Mouse (Mus musculus) splenic B cell, adult 2 months (primary cell): ENCODE results near the gene Mgea5.
"Not testable (repeated sequence)": the region's sequence is repeated elsewhere in the genome, so short reads cannot be mapped to it uniquely, and the experiment has no call there.

Experiments
- DNase-seq: peaks from one replicate; pipeline ENCODE4 v3.0.0-alpha.2; 2011; ENCODE audit warnings: low read depth, low spot score
- H3K27me3 ChIP-seq: 2 replicates; pipeline ENCODE4 v1.6.1; 2012; ENCODE audit warnings: mild to moderate bottlenecking, low read length, moderate library complexity, mixed read lengths; ENCODE audit not compliant: control insufficient read depth, poor library complexity, insufficient read depth, severe bottlenecking
- H3K36me3 ChIP-seq: 2 replicates; pipeline ENCODE4 v1.6.1; 2012; ENCODE audit warnings: mild to moderate bottlenecking, low read length, moderate library complexity, mixed read lengths; ENCODE audit not compliant: control insufficient read depth, poor library complexity, insufficient read depth, severe bottlenecking

Mgea5 gene

DNA sequence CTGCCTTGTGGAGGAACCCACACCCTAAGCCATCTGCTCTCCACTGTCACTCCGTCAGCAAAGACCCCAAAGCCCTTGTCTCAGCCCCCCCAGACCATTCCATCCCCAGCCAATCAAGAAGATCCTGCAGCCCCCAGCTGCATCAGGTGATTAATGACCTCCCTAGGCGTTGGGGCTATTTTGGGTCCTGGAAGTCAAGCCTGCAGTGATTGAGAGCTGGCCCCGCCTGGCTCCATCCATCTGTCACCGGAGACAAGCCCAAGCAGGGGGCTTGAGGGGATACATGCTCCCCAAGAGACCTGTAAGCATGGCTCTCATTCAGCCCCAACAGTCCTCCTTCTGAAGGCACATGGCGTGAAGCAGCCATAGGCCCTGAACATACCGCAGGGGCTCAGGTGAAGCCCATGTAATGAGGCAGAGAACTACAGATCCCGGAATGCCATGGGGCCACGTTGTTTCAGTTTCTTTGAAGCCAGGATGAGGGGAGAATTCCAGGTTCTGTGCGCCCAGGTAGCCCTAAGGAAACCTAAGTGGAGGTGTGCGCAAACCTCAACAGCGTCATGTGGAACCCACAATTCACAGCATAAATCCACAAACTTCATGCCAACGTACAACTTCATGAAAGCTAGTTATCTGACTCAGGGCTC is 27.5 kb upstream of the Mgea5 start:
- DNase-seq, result no peak
- Histone ChIP-seq H3K27me3 (peaks cover 1% of the 10 kb centered on the region; the same call in 1 of the 2 replicates), H3K36me3 (no peaks in the 10 kb centered on the region; the same call in 1 of the 2 replicates)

DNA sequence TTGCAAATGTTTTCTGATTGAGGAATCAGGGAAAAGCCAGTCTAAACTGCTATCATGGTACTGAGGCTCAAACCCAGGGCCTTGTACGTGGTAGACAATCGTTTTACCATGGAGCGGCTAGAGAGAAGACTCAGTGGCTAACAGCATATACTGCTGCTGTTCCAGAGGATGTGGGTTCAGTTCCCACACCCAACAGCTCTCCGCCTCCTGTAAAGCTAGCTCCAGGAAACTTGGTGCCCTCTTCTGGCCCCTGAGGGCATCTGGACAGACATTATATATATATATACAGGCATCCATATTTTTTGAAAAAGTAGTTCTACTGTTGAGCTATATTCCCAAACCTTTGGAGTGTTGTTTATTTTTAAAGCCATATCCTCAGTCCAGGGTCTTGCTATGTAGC is 24.1 kb upstream of the Mgea5 start:
- peaks cover 1% of the 10 kb centered on the region; the same call in 1 of the 2 replicates for H3K27me3 ChIP-seq
- DNase-seq, result no peak
- no peaks in the 10 kb centered on the region for H3K36me3 ChIP-seq

DNA sequence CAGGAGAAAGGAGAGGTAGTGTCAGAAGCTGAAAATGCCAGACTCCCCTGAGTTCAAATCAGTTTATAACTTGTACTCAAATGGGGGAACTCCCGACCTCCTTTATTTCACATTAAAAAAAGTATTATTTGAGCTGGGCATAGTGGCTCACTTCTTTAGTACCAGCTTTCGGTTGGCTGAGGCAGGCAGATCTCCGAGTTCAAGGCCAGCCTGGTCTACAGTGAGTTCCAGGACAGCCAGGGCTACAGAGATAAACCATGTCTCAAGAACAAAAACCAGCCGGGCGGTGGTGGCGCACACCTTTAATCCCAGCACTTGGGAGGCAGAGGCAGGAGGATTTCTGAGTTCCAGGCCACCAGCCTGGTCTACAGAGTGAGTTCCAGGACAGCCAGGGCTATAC is 22.2 kb upstream of the Mgea5 start:
- H3K27me3 ChIP-seq, DNase-seq, H3K36me3 ChIP-seq: not testable (repeated sequence)

DNA sequence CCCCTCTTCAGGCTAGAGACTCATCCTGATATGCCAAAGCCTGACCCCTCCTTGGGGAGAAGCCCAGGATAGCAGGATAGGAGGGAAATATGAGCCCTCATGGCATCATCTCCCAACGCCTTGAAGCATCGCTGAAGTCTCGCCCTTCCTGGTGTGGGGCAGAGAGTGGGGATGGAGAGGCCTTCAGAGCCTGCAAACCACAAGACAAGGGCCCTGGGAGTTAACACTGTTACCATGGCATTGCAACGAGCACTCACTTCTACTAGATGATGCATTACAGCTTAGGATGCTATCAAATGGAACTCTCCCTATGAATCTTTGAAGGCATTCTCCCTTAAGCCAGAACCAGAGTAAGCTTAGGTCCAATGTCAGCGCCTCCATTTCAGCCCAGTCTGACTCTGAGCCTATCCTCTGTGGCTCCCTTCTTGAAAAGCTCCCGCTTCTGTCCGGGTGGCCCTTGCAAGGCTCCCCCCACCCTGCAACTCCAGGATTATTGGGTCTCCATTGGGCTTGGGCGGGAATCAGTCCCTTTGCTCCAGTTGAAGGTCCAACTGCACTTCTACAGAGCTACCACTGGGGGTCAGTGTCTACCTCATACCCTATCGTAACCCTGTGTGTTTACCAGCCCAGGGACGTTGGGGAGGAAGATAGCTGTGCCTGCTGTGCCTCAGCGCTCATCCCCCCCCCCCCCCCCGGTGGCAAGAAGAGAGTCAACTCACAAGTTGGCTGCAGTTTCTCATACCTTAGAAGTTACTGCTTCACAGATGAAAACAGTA is 21.1 kb upstream of the Mgea5 start:
- no peaks in the 10 kb centered on the region for H3K36me3 ChIP-seq
- DNase-seq, result peak; percentile 79
- H3K27me3 ChIP-seq, result no peaks in the 10 kb centered on the region

DNA sequence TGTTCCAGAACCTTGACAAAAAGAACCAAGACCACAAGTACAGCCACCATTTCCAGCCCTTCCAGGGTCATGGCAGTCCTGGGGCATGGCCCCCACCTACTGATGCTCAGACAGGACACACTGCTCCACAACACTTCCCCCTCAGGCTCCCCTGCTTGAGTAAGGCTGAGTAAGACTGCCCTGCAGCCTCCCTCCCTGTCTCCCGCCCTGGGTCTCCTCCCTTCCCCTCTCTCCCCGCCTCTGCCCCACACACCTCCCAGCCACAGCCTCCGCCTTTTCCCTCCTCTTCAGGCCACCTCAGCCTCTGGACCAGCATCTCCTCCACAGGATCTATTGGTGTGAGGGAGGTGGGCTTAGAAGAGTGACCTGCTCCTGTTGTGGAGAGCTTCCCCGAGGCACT is 19.8 kb upstream of the Mgea5 start:
- H3K36me3 ChIP-seq, result no peaks in the 10 kb centered on the region
- no peak for DNase-seq
- no peaks in the 10 kb centered on the region for H3K27me3 ChIP-seq

DNA sequence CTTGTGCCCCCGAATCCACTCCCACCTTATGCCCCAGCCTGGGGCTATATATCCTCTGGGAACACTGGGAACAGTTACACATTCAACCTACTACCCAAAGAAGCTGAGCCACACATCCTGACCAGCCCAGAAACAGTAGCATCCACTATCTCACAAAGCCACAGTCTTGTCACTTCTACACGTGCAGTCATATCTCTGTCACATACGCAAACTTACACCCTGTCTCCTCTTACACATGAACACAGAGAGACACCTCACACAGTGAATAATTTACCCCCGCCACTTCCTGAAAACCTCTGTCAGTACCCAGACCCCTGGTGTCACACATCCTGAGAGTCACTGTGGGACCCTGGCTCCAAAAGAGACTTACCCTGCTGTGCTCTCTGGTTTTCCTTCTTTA is 19.1 kb upstream of the Mgea5 start:
- no peak for DNase-seq
- Histone ChIP-seq H3K27me3 (no peaks in the 10 kb centered on the region), H3K36me3 (no peaks in the 10 kb centered on the region)

DNA sequence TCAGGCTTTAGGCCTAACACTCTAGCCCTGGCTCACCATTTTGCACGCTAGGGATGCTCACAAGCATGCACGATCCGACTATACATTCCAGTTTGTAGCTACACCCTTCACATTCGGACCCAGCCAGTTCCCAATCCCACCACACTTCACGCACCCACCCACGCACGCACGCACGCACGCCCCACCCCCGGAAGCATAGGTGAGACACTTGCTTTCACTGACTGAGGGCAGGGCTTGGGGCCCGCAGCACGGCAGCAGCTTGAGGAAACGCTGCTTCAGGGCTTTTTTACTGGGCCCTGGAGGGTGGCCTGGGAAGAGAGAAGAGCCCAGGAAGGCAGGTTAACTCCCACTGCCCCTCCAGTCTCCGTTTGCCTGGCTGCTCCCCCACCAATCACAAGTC is 13.2 kb upstream of the Mgea5 start:
- H3K36me3 ChIP-seq, result no peaks in the 10 kb centered on the region
- no peak for DNase-seq
- H3K27me3 ChIP-seq, result no peaks in the 10 kb centered on the region

DNA sequence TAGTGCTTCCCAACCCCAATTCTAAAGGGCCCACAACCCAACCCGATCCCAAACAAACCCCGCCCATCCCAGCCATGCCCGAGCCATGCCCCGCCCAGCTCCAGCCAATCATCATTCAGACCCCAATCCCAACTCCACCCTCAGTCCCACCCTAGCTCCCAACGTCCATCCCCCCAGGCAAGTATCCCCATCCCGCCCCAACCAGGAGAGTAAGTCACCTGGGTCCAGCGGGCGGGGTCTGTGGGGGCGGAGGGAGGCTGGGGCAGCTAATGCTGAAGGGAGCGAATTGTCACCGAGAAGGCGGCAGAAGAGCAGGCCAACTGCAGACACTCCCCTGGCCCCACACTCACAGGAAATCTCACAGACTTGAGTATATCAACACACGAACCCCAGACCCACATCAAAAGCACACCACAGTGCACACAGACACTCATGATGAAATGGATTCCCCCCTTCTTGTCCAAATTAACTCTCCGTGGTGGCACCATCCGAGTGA is 12.5 kb upstream of the Mgea5 start:
- Histone ChIP-seq H3K27me3 (no peaks in the 10 kb centered on the region), H3K36me3 (no peaks in the 10 kb centered on the region)
- DNase-seq, result no peak

DNA sequence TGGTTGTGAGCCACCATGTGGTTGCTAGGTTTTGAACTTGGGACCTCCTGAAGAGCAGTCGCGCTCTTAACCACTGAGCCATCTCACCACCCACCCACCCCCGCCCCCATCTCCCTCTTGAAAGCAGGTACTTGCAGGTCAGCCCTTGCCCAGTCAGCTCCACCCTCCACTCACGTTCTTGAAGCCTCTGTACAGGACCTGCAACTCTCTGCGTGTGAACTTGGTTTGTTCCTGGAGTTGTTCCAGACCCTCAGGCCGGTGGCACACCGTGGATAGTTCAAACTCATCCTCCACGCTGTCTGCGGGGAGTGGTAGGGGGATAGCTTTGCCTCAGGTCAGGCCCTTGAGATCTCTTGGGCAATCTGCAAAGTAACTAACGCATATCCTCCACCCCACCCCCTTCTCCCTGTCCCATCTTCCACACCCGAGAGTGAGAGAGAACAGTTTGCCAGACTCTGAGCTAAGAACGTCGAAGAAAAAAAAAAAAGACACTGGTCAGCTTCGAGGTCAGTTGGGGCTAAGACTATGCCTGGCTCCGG is 11.8 kb upstream of the Mgea5 start:
- H3K36me3 ChIP-seq, result no peaks in the 10 kb centered on the region
- no peaks in the 10 kb centered on the region for H3K27me3 ChIP-seq
- no peak for DNase-seq

DNA sequence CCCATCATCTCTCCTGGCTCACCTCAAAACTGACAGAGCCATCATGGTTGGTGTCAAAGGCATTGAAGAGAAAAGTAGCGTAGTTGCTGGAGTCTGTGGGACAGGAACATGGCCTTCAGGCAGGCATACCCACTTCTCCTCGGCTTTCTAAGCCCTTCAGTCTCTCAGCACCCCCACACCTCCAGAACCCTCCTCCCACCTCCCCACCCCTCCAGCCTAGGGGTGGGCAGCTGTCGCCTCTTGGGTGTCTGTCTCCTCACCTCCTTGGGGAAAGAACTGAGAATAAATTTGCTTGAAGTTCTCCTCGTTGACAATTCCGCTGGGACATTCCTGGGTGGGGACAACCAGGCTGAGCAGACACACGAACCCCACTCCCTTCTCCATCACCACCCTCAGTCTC is 11.1 kb upstream of the Mgea5 start:
- Histone ChIP-seq H3K36me3 (no peaks in the 10 kb centered on the region), H3K27me3 (no peaks in the 10 kb centered on the region)
- DNase-seq, result no peak

DNA sequence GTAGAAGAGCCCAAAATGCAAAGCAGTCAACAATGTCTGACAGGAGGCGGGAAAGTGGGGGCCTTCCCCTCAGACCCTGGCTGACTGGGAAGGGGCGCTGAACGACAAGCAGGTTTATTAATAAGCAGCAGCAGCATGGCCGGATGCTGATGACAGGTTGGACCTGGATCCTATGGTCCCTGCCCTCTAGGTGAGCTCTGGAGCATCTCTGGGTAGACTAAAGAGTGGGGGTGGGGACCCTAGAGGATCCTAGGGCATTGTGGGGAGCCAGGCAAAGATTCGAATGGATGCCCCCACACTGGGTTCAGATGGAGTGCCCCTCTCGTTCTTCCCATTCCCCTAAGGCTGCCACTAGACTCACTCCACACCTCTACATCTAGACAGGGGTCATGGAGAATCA is 8.8 kb upstream of the Mgea5 start:
- H3K36me3 ChIP-seq, result no peaks in the 10 kb centered on the region
- no peak for DNase-seq
- no peaks in the 10 kb centered on the region for H3K27me3 ChIP-seq

DNA sequence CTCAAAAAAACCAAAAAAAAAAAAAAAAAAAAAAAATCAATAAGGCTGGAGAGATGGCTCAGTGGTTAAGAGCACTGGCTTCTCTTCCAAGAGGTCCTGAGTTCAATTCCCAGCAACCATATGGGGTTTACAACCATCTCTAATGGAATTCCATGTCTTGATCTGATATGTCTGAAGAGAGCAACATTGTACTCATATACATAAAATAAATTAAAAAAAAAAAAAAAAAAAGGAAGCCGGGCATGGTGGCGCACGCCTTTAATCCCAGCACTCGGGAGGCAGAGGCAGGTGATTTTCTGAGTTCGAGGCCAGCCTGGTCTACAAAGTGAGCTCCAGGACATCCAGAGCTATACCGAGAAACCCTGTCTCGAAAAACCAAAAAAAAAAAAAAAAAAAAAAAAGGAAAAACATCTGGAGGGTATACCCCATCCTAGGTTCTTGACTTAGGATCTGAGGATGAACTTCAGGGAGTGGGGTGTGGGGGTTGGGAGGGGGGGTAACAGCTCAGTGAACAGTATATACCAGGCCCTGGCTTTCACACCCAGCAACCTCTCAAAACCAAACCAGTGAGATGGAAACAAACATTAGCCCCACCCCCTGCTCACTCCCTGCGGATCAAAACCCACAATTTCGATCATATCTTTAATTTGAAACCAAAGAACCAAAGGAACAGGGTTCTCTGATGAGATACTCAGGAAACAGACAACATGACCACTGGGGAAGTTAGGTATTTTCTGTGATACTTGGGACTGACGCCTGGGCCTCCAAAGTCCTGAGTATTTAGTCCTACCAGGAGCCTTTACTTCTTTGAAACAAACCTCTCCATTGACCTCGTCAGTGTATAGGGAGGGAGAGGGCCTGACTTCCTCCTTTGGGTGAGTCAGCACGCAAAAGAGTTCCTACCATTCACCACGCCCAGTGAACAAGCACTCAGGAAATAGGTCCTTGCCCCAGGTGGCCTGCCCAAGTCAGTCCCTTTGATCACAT is 6.5 kb upstream of the Mgea5 start:
- no peaks in the 10 kb centered on the region for H3K36me3 ChIP-seq
- DNase-seq, result peak; percentile 70
- no peaks in the 10 kb centered on the region for H3K27me3 ChIP-seq

DNA sequence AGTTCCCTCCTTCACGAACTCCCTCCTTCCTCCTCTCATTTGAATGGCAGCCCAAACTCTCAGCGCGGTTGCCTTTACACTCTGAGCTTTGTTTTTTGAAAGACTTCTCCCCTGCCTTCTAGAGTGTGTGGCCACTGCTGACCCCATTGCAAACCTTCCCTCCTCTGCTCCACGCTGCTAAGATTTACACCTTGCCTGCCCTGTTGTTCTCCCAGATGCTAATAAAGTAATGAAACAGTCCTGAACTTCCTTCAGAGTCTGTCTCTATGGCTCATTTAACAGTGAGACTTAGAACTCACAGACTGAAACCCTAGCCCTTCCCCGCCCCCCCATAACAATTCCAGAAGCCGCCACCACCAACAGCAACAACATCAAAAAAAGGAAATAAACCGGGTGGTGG is 5.7 kb upstream of the Mgea5 start:
- no peaks in the 10 kb centered on the region for H3K36me3 ChIP-seq

DNA sequence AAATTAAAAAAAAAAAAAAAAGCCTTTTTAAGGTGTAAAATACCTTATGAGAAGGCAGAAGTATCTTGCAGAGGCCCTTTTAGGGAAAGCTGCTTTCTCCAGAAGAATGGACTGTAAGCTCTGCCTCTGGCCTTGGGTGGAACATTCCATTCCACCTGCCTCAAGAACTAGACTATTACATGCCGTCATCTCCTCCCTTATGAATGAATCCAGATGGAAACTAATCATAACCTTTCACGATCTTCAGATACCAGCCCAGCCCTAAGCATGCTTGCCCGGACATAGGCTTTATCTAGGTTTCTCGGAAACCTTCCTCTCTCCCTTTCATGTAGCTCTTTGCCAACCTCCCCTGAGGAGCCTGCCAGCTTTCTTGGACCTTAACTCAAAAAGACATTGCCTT is 4.7 kb upstream of the Mgea5 start:
- Histone ChIP-seq H3K36me3 (no peaks in the 10 kb centered on the region), H3K27me3 (no peaks in the 10 kb centered on the region)
- no peak for DNase-seq

More for the DNA sequence above, 5.7 kb upstream of the Mgea5 start:
- DNase-seq, result no peak
- no peaks in the 10 kb centered on the region for H3K27me3 ChIP-seq
